Mouse (Mus musculus) embryonic facial prominence, embryonic 10.5 days (tissue): ENCODE data around the gene Crx. TPM values are rescaled to one million over a fixed set of nuclear protein-coding genes. Genes with fewer than 3 reads are reported as not detected.
"Not testable (repeated sequence)": the region's sequence is repeated elsewhere in the genome, so short reads cannot be mapped to it uniquely, and the experiment has no call there.

Experiments
- DNase-seq: peaks from one replicate; pipeline ENCODE4 v3.0.0-alpha.2; 2017; ENCODE audit warnings: low spot score
- H3K27ac ChIP-seq: fragments of 300-500 bp; sonication (generic); replicated peaks from 2 replicates; pipeline ENCODE4 v1.5.1; 2016; ENCODE audit warnings: mild to moderate bottlenecking
- H3K27me3 ChIP-seq: fragments of 300-500 bp; sonication (generic); replicated peaks from 2 replicates; pipeline ENCODE4 v1.6.1; 2016; ENCODE audit warnings: low read depth, mild to moderate bottlenecking; ENCODE audit not compliant: poor library complexity, severe bottlenecking
- H3K36me3 ChIP-seq: fragments of 300-500 bp; sonication (generic); replicated peaks from 2 replicates; pipeline ENCODE4 v1.6.1; 2016; ENCODE audit warnings: mild to moderate bottlenecking, moderate library complexity
- H3K4me1 ChIP-seq: fragments of 300-500 bp; sonication (generic); 2 replicates; pipeline ENCODE4 v1.6.1; 2016
- H3K4me3 ChIP-seq: fragments of 300-500 bp; sonication (generic); 2 replicates; pipeline ENCODE4 v1.5.1; 2016; ENCODE audit warnings: mild to moderate bottlenecking, moderate library complexity
- H3K9me3 ChIP-seq: fragments of 300-500 bp; sonication (generic); 2 replicates; pipeline ENCODE4 v1.6.1; 2016; ENCODE audit warnings: mild to moderate bottlenecking
- WGBS: fragments of 180-500 bp; shearing (Covaris S2); methylation state at CpG from one replicate; pipeline ENCODE4 v1.1.7; 2016; 5-methylcytosine and 5-hydroxymethylcytosine counted together
- polyA plus RNA-seq: library from polyadenylated mRNA; unstranded; fragments of >200 nt; fragmentation: Nextera tagmentation; extraction: Ambion mirVana; gene quantifications from 2 replicates; pipeline ENCODE4 v1.2.1, GENCODE M21; 2016

Crx gene
- polyA plus RNA-seq = 0.11 and 0.13 TPM in 2 replicates

DNA sequence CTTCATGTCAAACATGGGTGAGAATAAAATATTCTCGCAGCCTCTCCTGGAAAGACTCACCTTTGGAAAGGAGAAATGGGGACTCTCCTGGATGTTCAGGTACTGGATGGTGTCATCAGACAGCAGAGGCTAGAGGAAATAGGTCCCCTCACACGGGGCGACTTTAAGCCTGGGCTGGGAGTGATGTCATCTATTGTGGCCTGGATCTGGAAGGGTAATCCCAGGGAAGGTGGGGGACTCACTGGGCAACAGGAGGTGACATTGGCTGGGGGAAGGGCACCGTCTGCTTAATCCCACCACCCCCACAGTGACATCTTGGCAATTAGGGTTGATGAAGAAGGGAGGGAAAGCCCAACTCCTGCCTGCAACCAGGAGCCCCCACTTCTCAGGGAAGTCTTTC is at the start of gene Crx:
Gene Crx (minus strand): TSS at position 213 of the 400 bp plus-strand sequence.
- H3K4me1 ChIP-seq = no peaks in the 10 kb centered on the region
- WGBS = 33% methylated on average over 4 of the region's 4 CpGs
- H3K4me3 ChIP-seq = no peak within 1 kb of the TSS
- no peak within 1 kb of the TSS for H3K27ac ChIP-seq
- H3K9me3 ChIP-seq = no peaks in the 10 kb centered on the region
- H3K27me3 ChIP-seq = no peaks in the 10 kb centered on the region
- no peak for DNase-seq
- no peaks in the 10 kb centered on the region for H3K36me3 ChIP-seq

DNA sequence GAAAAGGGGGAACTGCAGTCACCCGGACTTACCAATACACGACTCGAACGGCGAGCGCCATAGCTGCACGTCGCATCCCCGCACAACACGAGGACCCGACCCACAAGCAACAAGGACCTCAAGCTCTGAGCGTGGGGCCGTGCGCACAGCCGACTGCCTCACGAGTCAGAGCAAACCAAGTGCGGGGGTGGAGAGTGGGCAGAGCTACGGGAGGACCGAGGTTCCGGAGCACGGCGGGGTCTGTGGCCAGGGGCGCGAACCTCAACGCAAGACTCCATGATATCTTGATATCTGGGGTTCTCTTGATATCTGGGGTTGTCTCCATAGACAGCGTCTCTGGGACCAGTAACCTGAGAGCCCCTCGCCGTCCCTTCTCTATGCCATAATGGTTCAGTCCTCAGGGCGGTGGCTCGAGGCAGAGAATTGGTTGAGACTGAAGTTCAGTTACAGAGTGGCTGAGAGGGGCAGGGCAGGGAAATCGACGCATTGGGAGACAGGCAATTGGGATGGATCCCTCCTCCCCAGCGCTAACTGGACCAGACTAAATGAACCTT is 42.5 kb upstream of the Crx start, which contains the start of gene Selenow:
Gene Selenow (minus strand): TSS at position 183 of the 554 bp plus-strand sequence.
- peaks cover 37% of the 10 kb centered on the region for H3K36me3 ChIP-seq
- whole genome bisulfite sequencing = under 1% methylated on average over 33 of the region's 33 CpGs
- peak within 1 kb of the TSS; percentile 66 for H3K4me3 ChIP-seq
- peak within 1 kb of the TSS; percentile 97 for H3K27ac ChIP-seq
- H3K27me3 ChIP-seq = 0 out of 2 replicates have a peak, but pooled peaks cover 12% of the 10 kb centered on the region
- H3K9me3 ChIP-seq = no peaks in the 10 kb centered on the region; the same call in 1 of the 2 replicates
- DNase-seq = peak; percentile 93
- H3K4me1 ChIP-seq = peaks cover 23% of the 10 kb centered on the region

- DNase-seq = peak; percentile 77
- peak overlapping the region; percentile 66 for H3K4me3 ChIP-seq
- peaks cover 42% of the 10 kb centered on the region for H3K36me3 ChIP-seq
- peak overlapping the region; percentile 97 for H3K27ac ChIP-seq
- no peaks in the 10 kb centered on the region; the same call in 1 of the 2 replicates for H3K9me3 ChIP-seq
- 0 out of 2 replicates have a peak, but pooled peaks cover 12% of the 10 kb centered on the region for H3K27me3 ChIP-seq
- H3K4me1 ChIP-seq = peaks cover 23% of the 10 kb centered on the region
- 1% methylated on average over 10 of the region's 10 CpGs for WGBS
Measured at GRCm38 (mm10) chr7:15921796-15922195, 42.0 kb upstream of the Crx start.

DNA sequence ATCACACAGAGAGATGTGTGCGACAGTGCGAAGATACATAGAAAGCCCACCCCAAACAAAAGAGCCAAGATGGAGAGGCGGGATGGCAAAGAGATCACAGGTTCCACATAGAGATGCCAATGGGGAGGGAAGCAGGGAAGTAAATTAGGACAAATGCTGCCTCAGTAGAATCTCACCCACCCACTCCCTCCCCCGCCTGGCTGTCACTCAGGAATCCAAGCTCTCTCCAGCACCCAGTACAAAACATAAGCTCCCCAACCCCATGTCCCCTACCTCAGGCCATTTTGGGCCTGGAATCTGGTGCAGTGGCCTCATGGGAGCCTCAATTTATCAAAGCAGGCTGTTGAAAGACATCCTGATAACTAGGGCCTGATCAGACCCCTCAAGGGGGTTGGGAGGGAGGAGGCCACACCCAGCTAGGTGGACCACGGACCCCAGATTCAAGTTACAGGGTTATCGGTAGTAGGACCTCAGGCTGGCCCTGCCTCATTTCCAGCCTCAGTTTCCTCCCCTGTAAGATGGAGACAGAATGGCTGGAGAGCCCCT is 41.0 kb upstream of the Crx start:
- DNase-seq = no peak
- H3K27ac ChIP-seq = peak overlapping the region; percentile 97
- peaks cover 23% of the 10 kb centered on the region for H3K4me1 ChIP-seq
- peaks cover 50% of the 10 kb centered on the region for H3K36me3 ChIP-seq
- peak overlapping the region; percentile 66 for H3K4me3 ChIP-seq
- WGBS = 90% methylated on average over 6 of the region's 6 CpGs
- H3K9me3 ChIP-seq = no peaks in the 10 kb centered on the region; the same call in 1 of the 2 replicates
- 0 out of 2 replicates have a peak, but pooled peaks cover 12% of the 10 kb centered on the region for H3K27me3 ChIP-seq

DNA sequence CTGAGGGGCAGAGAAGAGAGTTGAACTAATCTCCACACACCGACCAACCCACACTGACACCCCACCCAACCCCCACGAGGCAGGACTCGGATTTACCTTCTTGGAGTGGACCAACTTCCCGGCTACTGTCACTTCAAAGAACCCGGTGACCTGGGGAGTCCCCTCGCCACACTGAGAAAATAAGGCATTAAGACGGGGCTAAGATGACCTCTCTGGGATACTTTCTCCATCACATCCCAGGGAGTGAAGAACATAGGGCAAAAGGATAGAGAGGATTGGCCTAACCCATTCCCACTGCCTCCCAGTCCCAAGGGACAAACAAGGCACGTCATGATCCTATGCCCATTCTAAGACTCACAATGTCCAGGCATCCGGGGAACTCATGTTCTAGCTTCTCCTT is 40.2 kb upstream of the Crx start:
- no peak for DNase-seq
- Histone ChIP-seq H3K36me3 (peaks cover 50% of the 10 kb centered on the region), H3K4me3 (peak overlapping the region; percentile 66; the same call in 1 of the 2 replicates), H3K27me3 (0 out of 2 replicates have a peak, but pooled peaks cover 12% of the 10 kb centered on the region), H3K9me3 (no peaks in the 10 kb centered on the region; the same call in 1 of the 2 replicates), H3K27ac (no peak overlapping the region), H3K4me1 (peaks cover 23% of the 10 kb centered on the region)
- WGBS = 95% methylated on average over 9 of the region's 9 CpGs

- Histone ChIP-seq H3K27ac (no peak overlapping the region), H3K36me3 (peaks cover 50% of the 10 kb centered on the region), H3K9me3 (no peaks in the 10 kb centered on the region; the same call in 1 of the 2 replicates), H3K4me3 (no peak overlapping the region), H3K27me3 (0 out of 2 replicates have a peak, but pooled peaks cover 2% of the 10 kb centered on the region), H3K4me1 (peaks cover 20% of the 10 kb centered on the region)
- DNase-seq = no peak
Measured at GRCm38 (mm10) chr7:15918371-15918770, 38.6 kb upstream of the Crx start.

GRCm38 (mm10) chr7:15916996-15917395 is 37.2 kb upstream of the Crx start:
- Histone ChIP-seq H3K36me3 (peaks cover 50% of the 10 kb centered on the region), H3K27ac (no peak overlapping the region), H3K9me3 (no peaks in the 10 kb centered on the region; the same call in 1 of the 2 replicates), H3K4me3 (no peak overlapping the region), H3K4me1 (peaks cover 17% of the 10 kb centered on the region), H3K27me3 (no peaks in the 10 kb centered on the region)
- no peak for DNase-seq
- WGBS = 80% methylated on average over 4 of the region's 4 CpGs

GRCm38 (mm10) chr7:15916134-15916723 is 36.5 kb upstream of the Crx start:
- WGBS = 78% methylated on average over 3 of the region's 3 CpGs
- Histone ChIP-seq H3K4me1 (peaks cover 15% of the 10 kb centered on the region), H3K36me3 (peaks cover 50% of the 10 kb centered on the region), H3K9me3 (no peaks in the 10 kb centered on the region; the same call in 1 of the 2 replicates), H3K4me3 (no peak overlapping the region), H3K27ac (no peak overlapping the region), H3K27me3 (no peaks in the 10 kb centered on the region)
- no peak for DNase-seq

GRCm38 (mm10) chr7:15915695-15916094 is 35.9 kb upstream of the Crx start:
- H3K27me3 ChIP-seq, H3K27ac ChIP-seq, H3K4me3 ChIP-seq, DNase-seq, H3K9me3 ChIP-seq: not testable (repeated sequence)
- WGBS = 91% methylated on average over 4 of the region's 4 CpGs
- H3K4me1 ChIP-seq = peaks cover 10% of the 10 kb centered on the region
- peaks cover 46% of the 10 kb centered on the region for H3K36me3 ChIP-seq

DNA sequence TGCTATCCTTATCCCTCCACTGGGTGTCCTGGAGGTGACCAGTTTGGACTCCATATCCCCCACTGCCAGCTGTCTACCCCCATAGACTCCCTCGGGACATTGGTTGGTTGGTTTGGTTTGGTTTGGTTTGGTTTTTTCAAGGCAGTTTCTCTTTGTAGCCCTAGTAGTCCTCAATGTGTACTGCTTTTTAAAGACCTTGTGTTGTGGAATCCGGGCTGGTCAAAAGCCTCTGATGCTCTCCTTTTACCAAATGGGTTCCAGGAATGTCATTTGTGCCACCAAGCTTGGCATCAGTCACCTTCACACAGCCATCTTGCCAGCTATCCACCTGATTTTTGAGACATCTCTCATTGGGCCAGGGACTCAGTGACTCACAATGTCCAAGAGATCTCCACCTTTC is 35.0 kb upstream of the Crx start:
- no peak overlapping the region for H3K27ac ChIP-seq
- H3K4me3 ChIP-seq = no peak overlapping the region
- H3K36me3 ChIP-seq = peaks cover 36% of the 10 kb centered on the region
- no peaks in the 10 kb centered on the region; the same call in 1 of the 2 replicates for H3K9me3 ChIP-seq
- H3K27me3 ChIP-seq = no peaks in the 10 kb centered on the region
- H3K4me1 ChIP-seq = peaks cover 5% of the 10 kb centered on the region
- DNase-seq = no peak
- 86% methylated on average over 2 of the region's 2 CpGs for WGBS

DNA sequence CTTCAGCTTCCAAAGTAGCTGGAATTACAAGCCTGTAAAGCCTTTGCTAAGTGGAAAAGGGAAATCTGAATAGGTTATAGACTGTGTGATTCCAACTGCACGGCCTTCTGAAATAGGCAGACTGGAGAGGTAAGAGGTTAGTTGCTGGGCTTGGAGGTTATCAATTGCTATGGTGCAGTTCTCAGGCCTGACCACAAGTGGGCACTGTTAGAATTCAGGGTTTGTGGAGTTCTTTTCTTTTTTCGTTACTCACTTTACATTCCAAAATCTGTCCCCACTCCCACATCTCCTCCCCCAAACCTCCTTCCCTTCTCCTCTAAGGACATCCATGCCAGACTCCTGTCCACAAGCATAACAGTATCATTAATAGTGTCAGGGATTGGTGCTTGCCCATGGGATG is 34.5 kb upstream of the Crx start:
- Histone ChIP-seq H3K27ac (no peak overlapping the region), H3K9me3 (no peaks in the 10 kb centered on the region; the same call in 1 of the 2 replicates), H3K4me1 (peaks cover 5% of the 10 kb centered on the region), H3K27me3 (no peaks in the 10 kb centered on the region), H3K4me3 (no peak overlapping the region), H3K36me3 (peaks cover 31% of the 10 kb centered on the region)
- 53% methylated on average over 2 of the region's 2 CpGs for WGBS
- DNase-seq = peak; percentile 60

GRCm38 (mm10) chr7:15912183-15912582 is 32.4 kb upstream of the Crx start:
- H3K27ac ChIP-seq = no peak overlapping the region
- no peaks in the 10 kb centered on the region for H3K9me3 ChIP-seq
- WGBS = 1% methylated on average over 4 of the region's 4 CpGs
- peaks cover 11% of the 10 kb centered on the region for H3K36me3 ChIP-seq
- H3K4me1 ChIP-seq = peaks cover 5% of the 10 kb centered on the region
- H3K4me3 ChIP-seq = no peak overlapping the region
- H3K27me3 ChIP-seq = no peaks in the 10 kb centered on the region
- DNase-seq = peak; percentile 90
